Mouse (Mus musculus) liver, embryonic 16.5 days (tissue): ENCODE data around the gene Med21. TPM values are rescaled to one million over a fixed set of nuclear protein-coding genes. Genes with fewer than 3 reads are reported as not detected.

Experiments
- ATAC-seq: fragments of 200-750 bp; cut with Nextera tagmentation; 2 replicates; pipeline ENCODE4 v1.8.0; 2017; ENCODE audit warnings: low read depth, mild to moderate bottlenecking, moderate number of reproducible peaks, moderate library complexity
- H3K27ac ChIP-seq: fragments of 300-500 bp; sonication (generic); 2 replicates; pipeline ENCODE4 v1.5.1; 2014; ENCODE audit warnings: mild to moderate bottlenecking, low read length
- H3K27me3 ChIP-seq: fragments of 300-500 bp; sonication (generic); 2 replicates; pipeline ENCODE4 v1.6.1; 2014; ENCODE audit warnings: low read depth, low read length, mixed read lengths; ENCODE audit not compliant: control insufficient read depth, insufficient read depth
- H3K36me3 ChIP-seq: fragments of 300-500 bp; sonication (generic); 2 replicates; pipeline ENCODE4 v1.6.1; 2014; ENCODE audit warnings: mild to moderate bottlenecking; ENCODE audit not compliant: control insufficient read depth, insufficient read depth
- H3K4me1 ChIP-seq: fragments of 300-500 bp; sonication (generic); 2 replicates; pipeline ENCODE4 v1.6.1; 2014; ENCODE audit warnings: low read depth, low read length, mixed read lengths; ENCODE audit not compliant: control insufficient read depth
- H3K4me2 ChIP-seq: fragments of 300-500 bp; sonication (generic); 2 replicates; pipeline ENCODE4 v1.6.1; 2014; ENCODE audit warnings: low read depth, low read length, mixed read lengths
- H3K4me3 ChIP-seq: fragments of 300-500 bp; sonication (generic); 2 replicates; pipeline ENCODE4 v1.5.1; 2014; ENCODE audit warnings: low read depth, mild to moderate bottlenecking, low read length
- H3K9ac ChIP-seq: fragments of 300-500 bp; sonication (generic); 2 replicates; pipeline ENCODE4 v1.6.1; 2014; ENCODE audit warnings: low read depth, low read length
- H3K9me3 ChIP-seq: fragments of 300-500 bp; sonication (generic); replicated peaks from 2 replicates; pipeline ENCODE4 v1.6.1; 2016; ENCODE audit warnings: low read length; ENCODE audit not compliant: control insufficient read depth
- WGBS: fragments of 180-500 bp; shearing (Covaris S2); extraction: QIAGEN DNeasy Blood & Tissue Kit; methylation state at CpG from one replicate; pipeline ENCODE4 v1.1.7; 2014; ENCODE audit not compliant: insufficient replicate concordance; 5-methylcytosine and 5-hydroxymethylcytosine counted together
- polyA plus RNA-seq: library from polyadenylated mRNA; unstranded; fragments of >200 nt; fragmentation: Nextera tagmentation; extraction: Ambion mirVana; gene quantifications from 2 replicates; pipeline ENCODE4 v1.2.1, GENCODE M21; 2015

The Med21 gene
- polyA plus RNA-seq, 1 experiment from 2014 or later = 51.9 TPM

GRCm38 (mm10) chr6:146685781-146686308, 43.5 kb downstream of the Med21 start:
- Histone ChIP-seq H3K36me3 (no peaks in the 10 kb centered on the region), H3K4me2 (no peak overlapping the region), H3K27ac (no peak overlapping the region), H3K9ac (no peak overlapping the region), H3K27me3 (no peaks in the 10 kb centered on the region), H3K4me3 (no peak overlapping the region), H3K9me3 (no peaks in the 10 kb centered on the region), H3K4me1 (no peaks in the 10 kb centered on the region)
- ATAC-seq = 0 out of 2 replicates have a peak, but pooled peaks have one; percentile 11
- WGBS = 52% methylated on average over 17 of the region's 17 CpGs

GRCm38 (mm10) chr6:146686463-146687196, 44.3 kb downstream of the Med21 start:
- Histone ChIP-seq H3K9ac (no peak overlapping the region), H3K4me1 (no peaks in the 10 kb centered on the region), H3K9me3 (no peaks in the 10 kb centered on the region), H3K4me3 (no peak overlapping the region), H3K27ac (no peak overlapping the region), H3K27me3 (no peaks in the 10 kb centered on the region), H3K4me2 (no peak overlapping the region), H3K36me3 (no peaks in the 10 kb centered on the region)
- 36% methylated on average over 5 of the region's 5 CpGs for WGBS
- ATAC-seq = no peak

GRCm38 (mm10) chr6:146688010-146688409, 45.7 kb downstream of the Med21 start:
- no peak overlapping the region for H3K27ac ChIP-seq
- H3K4me3 ChIP-seq = no peak overlapping the region
- no peaks in the 10 kb centered on the region for H3K36me3 ChIP-seq
- H3K9me3 ChIP-seq = no peaks in the 10 kb centered on the region
- no peak overlapping the region for H3K4me2 ChIP-seq
- no peaks in the 10 kb centered on the region for H3K27me3 ChIP-seq
- H3K4me1 ChIP-seq = no peaks in the 10 kb centered on the region
- no peak for ATAC-seq
- no peak overlapping the region for H3K9ac ChIP-seq
- 68% methylated on average over 7 of the region's 7 CpGs for WGBS

GRCm38 (mm10) chr6:146688861-146689260, 46.5 kb downstream of the Med21 start:
- no peak overlapping the region for H3K27ac ChIP-seq
- H3K9ac ChIP-seq = no peak overlapping the region
- ATAC-seq = no peak
- WGBS = 78% methylated on average over 5 of the region's 5 CpGs
- no peaks in the 10 kb centered on the region for H3K9me3 ChIP-seq
- no peaks in the 10 kb centered on the region for H3K36me3 ChIP-seq
- no peak overlapping the region for H3K4me3 ChIP-seq
- H3K4me1 ChIP-seq = no peaks in the 10 kb centered on the region
- no peaks in the 10 kb centered on the region for H3K27me3 ChIP-seq
- no peak overlapping the region for H3K4me2 ChIP-seq

GRCm38 (mm10) chr6:146697767-146698166, 55.4 kb downstream of the Med21 start:
- Histone ChIP-seq H3K4me2 (no peak overlapping the region), H3K36me3 (no peaks in the 10 kb centered on the region), H3K9me3 (no peaks in the 10 kb centered on the region), H3K27me3 (no peaks in the 10 kb centered on the region), H3K9ac (no peak overlapping the region), H3K27ac (no peak overlapping the region), H3K4me3 (no peak overlapping the region), H3K4me1 (no peaks in the 10 kb centered on the region)
- ATAC-seq = no peak
- 51% methylated on average over 5 of the region's 5 CpGs for WGBS

GRCm38 (mm10) chr6:146698376-146698775, 56.0 kb downstream of the Med21 start:
- H3K9me3 ChIP-seq = no peaks in the 10 kb centered on the region
- no peak overlapping the region for H3K9ac ChIP-seq
- WGBS = 63% methylated on average over 4 of the region's 4 CpGs
- H3K36me3 ChIP-seq = no peaks in the 10 kb centered on the region
- no peak for ATAC-seq
- no peak overlapping the region for H3K4me2 ChIP-seq
- no peak overlapping the region for H3K27ac ChIP-seq
- H3K4me3 ChIP-seq = no peak overlapping the region
- no peaks in the 10 kb centered on the region for H3K4me1 ChIP-seq
- no peaks in the 10 kb centered on the region for H3K27me3 ChIP-seq

Other genes starting within 250 kb of the Med21 start
- gene Itpr2, start 140.3 kb upstream of the Med21 start, polyA plus RNA-seq = 5.9 and 7.5 TPM in 2 replicates
- 83.7 and 84.5 TPM in 2 replicates for gene Fgfr1op2, start 65.3 kb upstream of the Med21 start, polyA plus RNA-seq
- gene Ints13, start 64.7 kb upstream of the Med21 start, polyA plus RNA-seq = 30.1 and 30.7 TPM in 2 replicates
- gene Tm7sf3, start 277 bp downstream of the Med21 start, polyA plus RNA-seq = 21.9 and 22.8 TPM in 2 replicates
- gene Stk38l, start 82.4 kb downstream of the Med21 start, polyA plus RNA-seq = 3.9 and 4.3 TPM in 2 replicates
- 0.22 and 0.44 TPM in 2 replicates for gene Arntl2, start 153.5 kb downstream of the Med21 start, polyA plus RNA-seq
- gene Smco2, start 207.6 kb downstream of the Med21 start, polyA plus RNA-seq = not detected in 2 replicates
- 12.9 and 14.4 TPM in 2 replicates for gene Ppfibp1, start 245.9 kb downstream of the Med21 start, polyA plus RNA-seq